Mouse (Mus musculus) kidney, postnatal 25 days (tissue): ENCODE results near the gene 2010109A12Rik.

Experiments used
- DNase-seq, 2 experiments: peaks; one replicate each; pipeline ENCODE4 v3.0.0; 2021; ENCODE audit warnings: mixed read lengths in 2 of 2

The 2010109A12Rik gene

GRCm38 (mm10) chr5:93206109-93207005 lies at the start of gene 2010109A12Rik, which contains the start of gene Ccni:
2010109A12Rik (plus strand) TSS chr5:93206518.
Ccni (minus strand) TSS chr5:93206495.
- DNase-seq, result peak; percentile 95 to 97

DNA sequence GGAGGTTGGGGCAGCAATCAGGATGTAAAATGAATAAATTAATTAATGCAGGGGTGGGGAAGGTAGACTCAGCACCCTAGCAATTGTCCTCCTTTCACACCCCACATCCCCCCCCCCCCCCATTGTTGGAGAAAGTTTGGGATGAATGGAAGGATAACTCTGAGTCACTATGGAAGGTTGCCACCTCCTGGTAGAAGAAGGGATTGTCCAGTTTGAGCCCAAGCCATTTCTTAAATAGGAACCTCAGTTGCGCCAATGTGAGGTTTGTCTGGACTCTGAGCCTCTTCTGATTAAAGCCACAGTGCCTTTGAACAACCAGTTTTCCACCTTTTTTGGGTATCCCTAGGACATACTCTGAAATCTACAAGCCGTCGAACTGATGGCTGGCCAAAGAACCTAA lies 42.8 kb upstream of the 2010109A12Rik start:
- DNase-seq, result peak; percentile 45 to 80

GRCm38 (mm10) chr5:93167919-93168516 lies 38.3 kb upstream of the 2010109A12Rik start:
- DNase-seq, result peak in 1 of 2 experiments; percentile 25

GRCm38 (mm10) chr5:93168654-93169053 lies 37.7 kb upstream of the 2010109A12Rik start:
- peak in 1 of 2 experiments; percentile 19 for DNase-seq

DNA sequence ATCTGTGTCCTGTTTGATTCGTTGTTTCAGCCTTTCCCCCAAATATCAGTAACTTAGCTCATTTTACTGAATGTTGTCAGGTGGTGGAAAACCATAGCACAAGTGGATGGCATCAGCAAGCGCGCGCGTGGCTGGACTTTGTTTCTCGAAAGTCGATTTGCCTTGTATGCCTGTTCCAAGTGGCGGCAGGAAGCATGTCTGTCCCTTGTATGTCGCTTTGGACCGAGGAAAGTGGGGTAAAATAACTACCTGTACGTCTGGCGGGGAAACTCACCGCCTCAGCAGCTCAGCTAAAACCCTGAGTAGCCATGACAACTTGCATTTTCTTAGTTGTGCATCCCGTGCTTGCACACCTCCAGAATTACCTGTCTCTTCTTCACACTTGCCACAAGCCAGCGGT lies 34.9 kb upstream of the 2010109A12Rik start:
- DNase-seq, result peak in 1 of 2 experiments; percentile 25

GRCm38 (mm10) chr5:93172536-93172935 lies 33.8 kb upstream of the 2010109A12Rik start:
- no peak for DNase-seq

- no peak for DNase-seq
Observed at GRCm38 (mm10) chr5:93174675-93175074, 31.6 kb upstream of the 2010109A12Rik start.

- no peak for DNase-seq
Observed at GRCm38 (mm10) chr5:93178616-93179015, 27.7 kb upstream of the 2010109A12Rik start.

GRCm38 (mm10) chr5:93180252-93180651 lies 26.1 kb upstream of the 2010109A12Rik start:
- DNase-seq, result no peak

GRCm38 (mm10) chr5:93183311-93183710 lies 23.0 kb upstream of the 2010109A12Rik start:
- DNase-seq, result no peak

- no peak for DNase-seq
Observed at GRCm38 (mm10) chr5:93184548-93184947, 21.8 kb upstream of the 2010109A12Rik start.

DNA sequence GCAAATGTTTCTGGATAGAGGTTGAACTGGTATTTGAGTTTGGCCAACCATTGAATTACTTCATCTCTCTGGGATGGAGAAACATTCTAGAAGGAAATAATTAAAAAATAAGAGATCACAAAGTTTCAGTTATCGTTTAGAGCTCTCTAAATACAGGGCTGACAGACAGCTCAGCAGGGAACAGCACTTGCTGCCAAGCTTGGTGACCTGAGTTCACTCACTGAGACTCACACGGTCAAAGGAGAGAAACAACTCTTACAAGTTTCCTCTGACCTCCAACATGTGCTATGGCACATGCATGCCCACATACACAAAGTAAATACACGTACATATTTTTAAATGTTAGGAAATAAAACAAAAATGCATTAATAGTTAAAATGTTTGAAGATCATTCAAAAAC lies 16.7 kb upstream of the 2010109A12Rik start:
- DNase-seq, result no peak

DNA sequence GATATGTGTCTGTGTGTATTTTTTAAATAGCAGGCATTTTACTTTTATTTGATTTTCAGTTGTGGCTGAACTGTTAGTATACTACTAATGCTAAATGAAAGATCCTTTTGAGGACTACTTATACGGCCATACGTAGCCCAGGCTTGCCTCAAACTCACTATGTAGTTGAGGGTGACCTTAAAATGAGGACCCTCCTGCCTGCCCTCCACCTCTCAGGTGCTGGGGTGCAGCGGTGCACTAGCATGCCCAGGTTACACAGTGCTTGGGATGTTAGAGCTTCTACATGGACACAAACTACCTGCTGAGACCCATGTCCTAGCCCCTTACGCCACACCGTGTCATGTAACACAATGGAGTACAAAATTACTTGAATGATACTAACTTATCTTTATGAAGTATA lies 15.9 kb upstream of the 2010109A12Rik start:
- DNase-seq, result no peak

DNA sequence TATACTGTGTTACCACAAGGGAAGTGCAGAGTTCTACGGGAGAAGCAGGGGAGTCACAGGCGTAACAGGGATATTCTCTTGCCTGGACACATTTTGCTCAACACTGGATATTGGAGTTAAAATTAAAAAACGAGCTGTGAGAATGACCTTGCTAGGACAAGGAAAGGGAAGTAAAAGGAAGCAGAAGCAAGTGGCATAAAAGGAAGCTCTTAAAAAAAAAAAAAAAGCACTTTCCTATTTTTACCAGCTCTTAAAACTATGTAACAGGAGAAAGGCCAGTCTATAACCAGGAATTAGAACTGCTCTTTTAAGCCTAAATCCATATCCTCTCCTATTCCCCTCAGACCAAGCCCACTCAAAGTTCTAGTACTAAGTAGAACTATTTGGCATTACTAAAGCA lies 8.1 kb upstream of the 2010109A12Rik start:
- DNase-seq, result no peak

GRCm38 (mm10) chr5:93201181-93201580 lies 5.1 kb upstream of the 2010109A12Rik start:
- DNase-seq, result no peak

DNA sequence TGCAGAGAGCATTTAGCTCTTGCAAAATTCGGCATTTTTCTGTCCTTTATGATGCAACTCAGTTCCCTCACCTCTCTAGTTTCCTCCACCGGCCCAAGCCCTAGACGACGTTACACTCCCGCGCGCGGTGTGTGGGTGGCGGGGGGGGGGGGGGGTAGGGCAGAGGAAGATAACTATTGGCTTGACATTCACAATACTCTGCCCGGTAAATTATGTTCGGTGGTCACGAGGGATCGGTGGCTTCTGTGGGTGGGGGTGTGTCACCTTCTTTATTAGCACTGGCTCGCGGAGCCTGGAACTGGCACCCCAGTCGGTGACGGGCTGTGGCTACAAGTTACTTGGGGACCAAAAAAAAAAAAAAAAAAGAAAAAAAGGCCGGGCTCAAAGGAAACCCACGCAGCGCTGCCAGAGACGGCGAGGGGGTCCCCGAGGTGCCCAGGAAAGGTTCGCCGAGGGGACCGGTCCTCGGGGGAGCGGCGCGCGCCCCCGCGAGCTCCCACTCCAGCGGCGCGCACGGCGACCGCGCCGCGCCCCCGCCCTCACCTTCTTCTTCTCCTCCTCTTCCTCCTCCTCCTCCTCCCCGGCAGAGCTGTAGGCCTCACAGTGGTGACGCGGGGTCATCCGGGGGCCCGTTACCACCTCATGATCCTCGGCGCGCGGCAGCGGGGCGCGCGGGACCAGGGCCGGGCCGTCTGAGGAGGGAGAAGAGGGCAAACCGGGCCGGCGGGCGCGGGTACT lies 778 bp upstream of the 2010109A12Rik start:
- DNase-seq, result peak; percentile 58 to 82

GRCm38 (mm10) chr5:93207006-93207348 lies 659 bp downstream of the 2010109A12Rik start:
- DNase-seq, result peak; percentile 86 to 87

GRCm38 (mm10) chr5:93207555-93207954 lies 1.2 kb downstream of the 2010109A12Rik start:
- DNase-seq, result no peak

DNA sequence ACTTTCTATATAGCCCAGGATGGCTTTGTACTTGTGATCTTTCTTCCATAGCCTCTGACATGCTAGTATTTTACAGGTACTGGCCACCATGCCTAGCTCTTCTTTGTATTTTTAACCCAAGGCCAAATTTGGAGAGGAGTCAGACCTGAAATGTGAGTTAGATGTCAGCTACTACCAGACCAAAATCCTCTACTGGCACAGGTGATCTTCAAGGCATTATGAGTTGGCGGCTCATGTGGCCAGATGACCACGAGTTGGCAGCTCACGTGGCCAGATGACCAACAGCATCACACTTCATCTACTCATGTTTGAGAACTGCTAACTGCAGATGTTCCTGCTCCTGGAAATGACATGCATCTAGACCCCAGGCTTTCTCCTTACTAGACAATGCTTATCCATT lies 12.1 kb downstream of the 2010109A12Rik start:
- DNase-seq, result no peak

DNA sequence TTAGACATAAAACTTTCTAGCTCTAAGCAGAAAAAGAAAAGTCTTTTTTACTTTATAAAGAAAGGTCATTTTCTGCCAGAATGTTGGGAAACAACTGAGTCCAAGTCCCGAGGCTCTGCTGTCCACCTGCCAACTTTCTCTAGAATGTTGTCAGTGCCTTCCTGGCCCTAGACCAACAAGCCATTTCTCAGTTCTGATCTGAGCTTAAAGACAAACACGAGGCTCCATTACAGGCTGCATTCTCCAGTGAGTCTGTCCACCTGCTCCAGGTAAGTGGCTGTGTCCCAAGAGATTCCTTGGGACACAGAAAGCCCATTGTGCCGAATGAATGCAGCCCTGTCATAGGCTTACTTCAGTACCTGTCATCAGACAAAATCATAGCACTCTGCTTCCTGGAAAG lies 15.3 kb downstream of the 2010109A12Rik start:
- DNase-seq, result peak; percentile 69 to 78

DNA sequence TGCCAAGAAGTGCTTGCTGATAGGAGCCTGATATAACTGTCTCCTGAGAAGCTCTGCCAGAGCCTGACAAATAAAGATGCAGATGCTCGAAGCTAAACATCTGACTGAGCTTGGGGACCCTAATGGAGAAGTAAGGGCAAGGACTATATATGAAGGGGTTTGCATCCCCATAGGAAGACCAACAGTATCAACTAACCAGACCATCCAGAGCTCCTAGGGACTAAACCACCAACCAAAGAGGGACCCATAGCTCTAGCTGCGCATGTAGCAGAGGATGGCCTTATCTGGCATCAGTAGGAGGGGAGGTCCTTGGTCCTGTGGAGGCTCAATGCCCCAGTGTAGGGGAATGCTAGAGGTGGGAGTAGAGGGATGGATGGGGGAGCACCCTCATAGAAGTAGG lies 18.2 kb downstream of the 2010109A12Rik start:
- no peak for DNase-seq

GRCm38 (mm10) chr5:93227157-93227556 lies 20.8 kb downstream of the 2010109A12Rik start:
- no peak for DNase-seq

DNA sequence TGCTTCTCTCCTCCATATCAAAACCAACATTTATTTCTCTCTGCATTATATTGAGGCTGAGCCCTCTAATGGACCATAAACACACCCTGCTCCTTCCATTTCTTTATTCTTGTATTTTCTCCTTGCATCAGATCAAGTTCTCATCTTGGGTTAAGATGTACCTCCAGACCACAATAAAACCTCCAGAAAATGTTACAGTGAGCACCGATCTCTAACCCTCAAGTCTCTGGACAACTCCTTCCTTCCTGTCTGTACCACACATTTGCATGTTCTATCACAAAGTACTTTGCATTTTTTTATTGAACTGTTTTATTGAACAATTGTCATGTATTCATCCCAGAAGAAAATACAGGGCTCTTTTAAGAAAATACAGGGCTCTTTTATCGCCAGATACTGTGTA lies 23.2 kb downstream of the 2010109A12Rik start:
- no peak for DNase-seq
